Mouse (Mus musculus) forebrain, embryonic 11.5 days (tissue): ENCODE results near the gene Crygn. TPM values are rescaled to one million over a fixed set of nuclear protein-coding genes. Genes with fewer than 3 reads are reported as not detected.
"Not testable (repeated sequence)": the region's sequence is repeated elsewhere in the genome, so short reads cannot be mapped to it uniquely, and the experiment has no call there.

ENCODE experiments used
- ATAC-seq: fragments of 200-750 bp; cut with Nextera tagmentation; replicated peaks from 2 replicates; pipeline ENCODE4 v1.8.0; 2017; ENCODE audit warnings: moderate TSS enrichment; ENCODE audit not compliant: low FRiP score
- DNase-seq: peaks from one replicate; pipeline ENCODE4 v3.0.0-alpha.2; 2017; ENCODE audit warnings: low spot score
- H3K27ac ChIP-seq: fragments of 300-500 bp; sonication (generic); 2 replicates; pipeline ENCODE4 v1.5.1; 2014; ENCODE audit warnings: low read depth, low read length
- H3K27me3 ChIP-seq: fragments of 300-500 bp; sonication (generic); 2 replicates; pipeline ENCODE4 v1.6.1; 2014; ENCODE audit warnings: mild to moderate bottlenecking, low read length, mixed read lengths; ENCODE audit not compliant: control insufficient read depth, insufficient read depth
- H3K36me3 ChIP-seq: fragments of 300-500 bp; sonication (generic); 2 replicates; pipeline ENCODE4 v1.6.1; 2014; ENCODE audit warnings: mild to moderate bottlenecking, low read length, moderate library complexity, mixed read lengths; ENCODE audit not compliant: control insufficient read depth, insufficient read depth
- H3K4me1 ChIP-seq: fragments of 300-500 bp; sonication (generic); replicated peaks from 2 replicates; pipeline ENCODE4 v1.6.1; 2014; ENCODE audit warnings: low read length, mixed read lengths; ENCODE audit not compliant: control insufficient read depth, insufficient read depth
- H3K4me2 ChIP-seq: fragments of 300-500 bp; sonication (generic); 2 replicates; pipeline ENCODE4 v1.6.1; 2014; ENCODE audit warnings: low read depth, mild to moderate bottlenecking, low read length, moderate library complexity, mixed read lengths; ENCODE audit not compliant: severe bottlenecking
- H3K4me3 ChIP-seq: fragments of 300-500 bp; sonication (generic); 2 replicates; pipeline ENCODE4 v1.5.1; 2014; ENCODE audit warnings: low read depth, low read length
- H3K9ac ChIP-seq: fragments of 300-500 bp; sonication (generic); 2 replicates; pipeline ENCODE4 v1.6.1; 2014; ENCODE audit warnings: low read length
- H3K9me3 ChIP-seq: fragments of 300-500 bp; sonication (generic); 2 replicates; pipeline ENCODE4 v1.6.1; 2016; ENCODE audit warnings: low read length, mixed read lengths; ENCODE audit not compliant: control insufficient read depth
- WGBS: fragments of 180-500 bp; shearing (Covaris S2); extraction: QIAGEN DNeasy Blood & Tissue Kit; methylation state at CpG from one replicate; pipeline ENCODE4 v1.1.7; 2014; 5-methylcytosine and 5-hydroxymethylcytosine counted together
- polyA plus RNA-seq: library from polyadenylated mRNA; unstranded; fragments of >200 nt; fragmentation: Nextera tagmentation; extraction: Ambion mirVana; gene quantifications from 2 replicates; pipeline ENCODE4 v1.2.1, GENCODE M21; 2014

The Crygn gene
- polyA plus RNA-seq, 1 experiment from 2014 or later: not detected

DNA sequence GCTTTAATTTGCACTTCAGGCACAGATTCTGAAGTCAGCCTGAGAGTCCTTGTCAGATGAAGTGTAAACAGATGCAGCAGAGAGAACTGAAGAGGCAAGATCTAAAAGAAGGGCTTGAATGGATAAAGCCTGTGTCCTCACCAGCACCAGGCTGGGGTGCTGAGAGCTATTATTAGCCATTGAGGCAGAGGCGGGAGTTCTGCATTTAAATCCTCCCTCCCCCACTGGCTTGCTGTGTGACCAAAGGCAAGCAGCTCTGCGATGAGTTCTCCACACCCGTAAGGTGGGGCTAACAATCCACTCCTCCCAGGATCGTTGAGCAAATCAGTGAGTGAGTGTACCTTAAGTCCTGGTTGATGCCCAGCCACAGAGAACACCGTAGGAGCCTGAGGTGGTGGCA, 23.2 kb upstream of the Crygn start:
- peak; percentile 44 for DNase-seq
- 18% methylated on average over 5 of the region's 5 CpGs for WGBS

DNA sequence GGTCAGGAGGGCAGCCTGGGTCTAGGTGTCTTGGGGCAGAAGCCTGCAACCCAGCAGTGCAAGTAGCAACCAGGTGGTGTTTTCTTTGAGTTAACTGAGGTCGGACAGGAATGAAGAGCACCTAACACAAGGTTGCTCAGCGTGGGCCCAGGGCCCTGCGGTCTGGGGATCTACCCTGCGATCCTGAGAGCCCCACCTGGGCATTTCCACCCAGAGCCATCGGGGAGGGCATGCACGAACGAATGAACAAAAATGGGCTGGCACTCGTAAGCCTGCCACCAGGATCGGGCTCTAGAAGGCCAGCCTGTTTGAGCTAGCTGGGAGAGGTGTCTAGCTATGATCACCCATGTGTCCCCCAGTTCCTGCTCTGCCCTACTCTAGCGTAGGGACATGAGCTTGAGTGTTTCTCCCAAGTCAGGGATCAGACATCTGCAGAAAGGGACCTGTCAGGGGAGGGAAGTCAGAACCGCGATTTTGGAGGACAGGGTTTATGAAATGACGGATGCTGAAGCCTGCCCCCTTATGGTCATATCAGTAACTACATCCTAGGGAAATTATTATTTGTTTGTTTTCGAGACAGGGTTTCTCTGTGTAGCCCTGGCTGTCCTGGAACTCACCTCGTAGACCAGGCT, 22.2 kb upstream of the Crygn start:
- no peak overlapping the region for H3K4me3 ChIP-seq
- H3K27ac ChIP-seq: no peak overlapping the region
- H3K36me3 ChIP-seq: no peaks in the 10 kb centered on the region
- ATAC-seq (no peak), DNase-seq (peak; percentile 52)
- no peak overlapping the region for H3K4me2 ChIP-seq
- WGBS: 43% methylated on average over 15 of the region's 15 CpGs
- H3K9ac ChIP-seq: no peak overlapping the region
- H3K9me3 ChIP-seq: no peaks in the 10 kb centered on the region
- no peaks in the 10 kb centered on the region; the same call in 1 of the 2 replicates for H3K27me3 ChIP-seq
- no peaks in the 10 kb centered on the region for H3K4me1 ChIP-seq

More for the DNA sequence above, 23.2 kb upstream of the Crygn start:
- Histone ChIP-seq H3K4me3 (no peak overlapping the region), H3K4me2 (no peak overlapping the region), H3K9ac (no peak overlapping the region), H3K27ac (no peak overlapping the region), H3K27me3 (no peaks in the 10 kb centered on the region; the same call in 1 of the 2 replicates), H3K36me3 (no peaks in the 10 kb centered on the region), H3K4me1 (no peaks in the 10 kb centered on the region), H3K9me3 (no peaks in the 10 kb centered on the region)
- no peak for ATAC-seq

DNA sequence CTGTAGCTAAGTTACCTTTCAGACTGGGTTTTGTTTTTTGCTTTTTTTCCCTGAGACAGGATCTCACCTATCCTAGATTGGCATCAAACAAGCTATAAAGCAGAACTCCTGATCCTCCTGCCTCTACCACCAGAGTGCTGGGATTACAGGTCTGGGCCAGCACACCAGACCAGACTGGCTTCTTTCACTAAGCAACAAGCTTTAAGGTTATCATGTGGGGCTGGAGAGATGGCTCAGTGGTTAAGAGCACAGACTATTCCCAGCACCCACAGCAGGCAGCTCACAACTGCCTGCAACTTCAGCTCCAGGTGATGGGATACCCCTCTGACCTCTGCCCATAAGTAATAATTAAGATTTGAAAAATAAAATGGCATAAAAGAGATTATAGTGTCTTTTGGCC, 21.5 kb upstream of the Crygn start:
- Histone ChIP-seq H3K9ac (no peak overlapping the region), H3K4me3 (no peak overlapping the region), H3K4me1 (no peaks in the 10 kb centered on the region), H3K27me3 (no peaks in the 10 kb centered on the region; the same call in 1 of the 2 replicates), H3K4me2 (no peak overlapping the region), H3K9me3 (no peaks in the 10 kb centered on the region), H3K36me3 (no peaks in the 10 kb centered on the region), H3K27ac (no peak overlapping the region)
- DNase-seq (peak; percentile 13), ATAC-seq (no peak)

DNA sequence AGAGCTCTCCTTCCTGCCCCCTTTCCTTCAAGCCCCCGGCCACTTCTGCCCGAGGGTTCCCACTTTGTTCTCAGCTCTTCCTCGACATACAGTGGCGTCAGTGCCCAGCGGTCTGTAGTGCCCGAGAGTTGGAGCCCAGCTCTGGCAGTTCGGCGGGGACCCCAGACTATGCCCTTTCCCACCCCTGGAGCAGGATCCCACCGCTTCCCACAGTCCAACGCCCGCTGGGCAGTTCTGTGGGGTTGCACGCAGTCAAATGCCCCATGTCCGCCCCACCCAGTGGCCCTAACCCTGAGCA, 21.0 kb upstream of the Crygn start:
- no peaks in the 10 kb centered on the region for H3K9me3 ChIP-seq
- ATAC-seq (no peak), DNase-seq (peak; percentile 50)
- H3K27me3 ChIP-seq: no peaks in the 10 kb centered on the region; the same call in 1 of the 2 replicates
- H3K9ac ChIP-seq: 0 out of 2 replicates have a peak overlapping the region, but pooled peaks have one; percentile 1
- no peak overlapping the region for H3K4me2 ChIP-seq
- no peak overlapping the region for H3K27ac ChIP-seq
- WGBS: 43% methylated on average over 13 of the region's 13 CpGs
- H3K4me3 ChIP-seq: no peak overlapping the region
- H3K4me1 ChIP-seq: no peaks in the 10 kb centered on the region
- H3K36me3 ChIP-seq: no peaks in the 10 kb centered on the region

DNA sequence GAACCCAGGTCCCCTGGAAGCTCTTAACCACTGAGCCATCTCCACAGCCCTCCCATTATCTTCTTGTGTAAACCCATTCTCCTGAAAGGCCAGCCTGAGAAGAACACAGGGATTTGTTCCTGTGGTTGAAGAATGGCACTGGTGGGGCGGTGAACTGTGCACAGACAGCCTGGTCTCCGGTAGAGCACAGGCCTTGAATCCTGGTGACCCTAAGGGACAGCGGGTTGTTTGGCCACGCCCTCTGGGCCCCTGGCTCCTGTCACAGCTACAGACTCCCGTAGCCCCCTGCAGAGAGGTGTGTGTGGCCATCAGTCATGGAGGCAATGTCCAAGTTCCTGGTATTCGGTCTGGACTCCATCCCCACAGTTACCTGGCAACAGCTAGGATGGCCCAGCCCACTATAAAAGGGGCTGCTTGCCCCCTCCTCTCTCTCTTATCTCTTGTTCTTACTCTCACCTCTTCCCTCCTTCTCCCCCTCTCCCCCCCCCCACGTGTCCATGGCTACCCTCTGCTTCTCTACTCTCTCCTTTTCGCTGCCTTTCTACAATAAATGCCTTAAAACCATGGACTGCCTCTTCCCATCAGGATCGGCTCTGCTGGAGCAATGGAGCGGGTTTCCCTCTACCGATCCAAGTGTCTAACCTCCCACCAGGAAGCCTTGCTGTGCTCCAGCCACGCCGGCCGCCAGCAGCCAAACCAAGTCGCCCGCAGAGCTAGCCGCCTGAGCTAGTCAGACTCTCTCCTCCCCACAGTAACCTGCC, 20.5 kb upstream of the Crygn start:
- Histone ChIP-seq H3K9me3 (no peaks in the 10 kb centered on the region), H3K36me3 (no peaks in the 10 kb centered on the region), H3K4me3 (no peak overlapping the region), H3K4me1 (no peaks in the 10 kb centered on the region), H3K27me3 (no peaks in the 10 kb centered on the region; the same call in 1 of the 2 replicates), H3K4me2 (no peak overlapping the region), H3K9ac (0 out of 2 replicates have a peak overlapping the region, but pooled peaks have one; percentile 1), H3K27ac (no peak overlapping the region)
- WGBS: 18% methylated on average over 17 of the region's 17 CpGs
- ATAC-seq (no peak), DNase-seq (peak; percentile 46)

DNA sequence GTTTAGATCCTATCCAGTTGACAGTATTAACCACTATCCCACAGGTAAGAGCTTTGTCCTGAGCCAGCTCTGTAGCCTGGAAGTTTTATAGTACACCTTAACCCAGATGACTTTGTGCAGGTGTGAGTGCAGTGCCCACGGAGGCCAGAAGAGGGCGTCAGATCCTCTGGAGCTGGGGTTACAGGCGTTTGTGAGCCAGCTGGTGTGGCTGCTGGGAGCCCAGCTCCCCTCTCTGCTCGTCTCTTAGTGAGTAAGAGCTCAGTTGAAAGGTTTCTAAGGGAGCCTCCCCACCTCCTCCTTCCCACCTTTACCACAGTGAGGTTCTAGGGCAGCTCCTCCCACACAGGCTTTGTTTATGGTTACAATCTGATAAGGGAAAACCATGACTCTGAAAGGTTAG, 18.9 kb upstream of the Crygn start:
- Histone ChIP-seq H3K27me3 (no peaks in the 10 kb centered on the region; the same call in 1 of the 2 replicates), H3K9me3 (no peaks in the 10 kb centered on the region), H3K27ac (no peak overlapping the region), H3K36me3 (no peaks in the 10 kb centered on the region), H3K9ac (no peak overlapping the region), H3K4me1 (no peaks in the 10 kb centered on the region), H3K4me3 (no peak overlapping the region), H3K4me2 (no peak overlapping the region)
- peak; percentile 44 for DNase-seq
- 71% methylated on average over 4 of the region's 4 CpGs for WGBS
- no peak for ATAC-seq

DNA sequence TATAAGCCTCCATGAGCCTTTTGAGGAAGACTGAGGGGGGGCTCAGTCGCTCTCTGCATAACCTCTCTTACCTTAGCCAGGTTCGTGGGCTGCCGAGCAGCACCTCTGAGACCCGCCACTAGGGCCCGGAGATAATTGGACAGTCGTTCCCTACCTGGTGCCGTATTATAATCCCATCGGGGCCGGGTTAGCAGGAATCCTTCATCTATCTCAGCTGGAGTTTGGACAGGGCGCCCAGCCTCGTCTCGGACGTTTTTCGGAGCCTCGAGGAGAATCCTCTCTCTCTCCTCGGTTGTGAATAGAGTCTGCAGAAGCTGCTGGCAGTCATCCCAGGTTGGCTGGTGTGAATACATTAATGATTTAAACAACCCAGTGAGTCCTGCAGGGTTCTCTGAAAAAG, 16.7 kb upstream of the Crygn start:
- not testable (repeated sequence) for ATAC-seq, H3K4me3 ChIP-seq, H3K27me3 ChIP-seq, H3K36me3 ChIP-seq, H3K4me2 ChIP-seq, H3K27ac ChIP-seq, H3K9me3 ChIP-seq, H3K9ac ChIP-seq, H3K4me1 ChIP-seq
- DNase-seq: peak; percentile 20
- WGBS: 93% methylated on average over 16 of the region's 16 CpGs

DNA sequence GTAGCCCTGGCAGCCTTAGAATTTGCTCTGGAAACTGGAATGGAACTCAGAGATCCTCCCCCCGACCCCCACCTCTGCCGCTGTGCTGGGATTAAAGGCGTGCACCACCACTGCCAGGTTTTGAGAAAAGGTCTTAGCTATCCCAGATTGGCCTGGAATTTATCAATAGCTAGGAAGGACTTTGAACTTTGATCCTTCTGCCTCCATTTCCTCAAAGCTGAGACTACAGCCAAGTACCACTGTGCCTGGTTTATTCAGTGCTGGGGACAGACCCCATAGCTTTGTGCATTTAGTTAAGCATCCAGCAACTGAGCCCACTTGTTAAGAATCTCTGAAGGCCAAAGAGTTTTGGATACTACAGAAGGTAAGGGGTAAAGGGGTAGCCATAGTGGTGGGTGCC, 877 bp downstream of the Crygn start:
- Histone ChIP-seq H3K27me3 (no peaks in the 10 kb centered on the region), H3K4me1 (no peaks in the 10 kb centered on the region; the same call in 1 of the 2 replicates), H3K36me3 (no peaks in the 10 kb centered on the region), H3K9ac (no peak overlapping the region), H3K9me3 (no peaks in the 10 kb centered on the region), H3K27ac (no peak overlapping the region), H3K4me3 (no peak overlapping the region), H3K4me2 (no peak overlapping the region)
- DNase-seq: no peak
- 55% methylated on average over 3 of the region's 3 CpGs for WGBS
- no peak for ATAC-seq

DNA sequence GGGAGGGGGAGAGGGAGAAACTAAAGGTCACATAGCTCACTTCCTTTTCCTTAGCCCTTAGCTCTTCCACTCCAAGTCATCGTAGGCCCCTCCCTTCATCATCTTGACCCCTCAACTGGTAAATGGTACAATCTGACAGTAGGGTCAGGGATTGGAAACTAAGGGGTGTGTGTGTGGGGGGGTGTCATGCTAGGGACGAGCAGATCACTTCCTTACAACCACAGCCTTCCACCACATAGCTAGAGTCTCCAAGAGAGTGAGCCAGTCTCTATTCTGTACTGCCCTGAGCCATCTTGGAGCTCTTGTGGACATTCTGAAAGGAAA, 5.7 kb downstream of the Crygn start:
- Histone ChIP-seq H3K9ac (peak overlapping the region; percentile 83; the same call in 1 of the 2 replicates), H3K4me3 (no peak overlapping the region), H3K27me3 (no peaks in the 10 kb centered on the region; the same call in 1 of the 2 replicates), H3K4me2 (peak overlapping the region; percentile 96; the same call in 1 of the 2 replicates), H3K36me3 (no peaks in the 10 kb centered on the region), H3K4me1 (peaks cover 8% of the 10 kb centered on the region; the same call in 1 of the 2 replicates), H3K9me3 (no peaks in the 10 kb centered on the region), H3K27ac (no peak overlapping the region)
- 5% methylated on average over 2 of the region's 2 CpGs for WGBS
- DNase-seq (no peak), ATAC-seq (no peak)
